In the genomic region with DNA sequence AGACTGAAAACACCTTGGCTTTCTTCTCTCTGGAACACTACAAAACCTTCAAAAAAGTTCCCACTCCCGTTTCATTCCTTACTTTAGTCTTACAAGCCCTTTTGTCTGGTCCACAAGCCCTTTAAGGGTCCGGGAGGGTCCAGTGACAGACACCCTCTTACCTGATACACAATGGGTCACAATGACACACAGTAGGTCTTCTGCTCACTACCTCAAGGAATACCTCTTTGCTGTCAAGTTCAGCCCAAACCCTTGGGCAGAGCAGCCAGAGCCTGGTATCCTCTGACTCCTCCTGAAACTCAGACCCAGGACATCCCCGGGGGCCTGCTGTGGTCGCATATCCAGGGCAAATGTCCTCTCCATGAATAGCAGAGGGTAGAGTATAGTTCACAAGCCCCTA, we compare ENCODE assay signal across 24 mouse cellular contexts. TPM values are rescaled to one million over a fixed set of nuclear protein-coding genes. Genes with fewer than 3 reads are reported as not detected.
DNase-seq lines count a peak whose midpoint lies in the region; ATAC-seq lines count a peak whose summit lies in the region.
"Had no signal": no experiment of that assay in that cellular context is flagged by ENCODE, and none has a peak within 500 bp of the region (broad histone marks: within the 10 kb centered on the region; RNA-seq: fewer than 3 reads in every experiment).

No protein-coding gene starts in this region.

- intact Hi-C loops in heart, postnatal 25 days (cut with DNase I): no loop called here

- H3K9me3 ChIP-seq in forebrain, embryonic 10.5 days: no peaks in the 10 kb centered on the region
- no peaks in the 10 kb centered on the region for H3K9me3 ChIP-seq in forebrain, embryonic 15.5 days
- H3K9me3 ChIP-seq in heart, embryonic 13.5 days: no peaks in the 10 kb centered on the region
- no peaks in the 10 kb centered on the region for H3K9me3 ChIP-seq in hindbrain, embryonic 10.5 days
- no peaks in the 10 kb centered on the region for H3K9me3 ChIP-seq in hindbrain, embryonic 11.5 days (ENCODE audit: control insufficient read depth, low read length)
- H3K9me3 ChIP-seq: embryonic facial prominence, embryonic 12.5 days; forebrain, embryonic 13.5 days; hindbrain, embryonic 15.5 days had no signal

- WGBS in forebrain, embryonic 10.5 days: 85% methylated on average over 4 of the region's 4 CpGs
- 88% methylated on average over 4 of the region's 4 CpGs for WGBS in forebrain, embryonic 15.5 days
- WGBS in heart, embryonic 13.5 days: 88% methylated on average over 4 of the region's 4 CpGs
- WGBS in hindbrain, embryonic 10.5 days: 84% methylated on average over 4 of the region's 4 CpGs
- WGBS in hindbrain, embryonic 11.5 days: 89% methylated on average over 4 of the region's 4 CpGs

- no peak overlapping the region for H3K4me3 ChIP-seq in forebrain, embryonic 10.5 days
- H3K4me3 ChIP-seq in forebrain, embryonic 15.5 days: no peak overlapping the region
- H3K4me3 ChIP-seq in heart, embryonic 13.5 days: no peak overlapping the region
- no peak overlapping the region for H3K4me3 ChIP-seq in hindbrain, embryonic 10.5 days
- H3K4me3 ChIP-seq in hindbrain, embryonic 11.5 days (ENCODE audit: low read depth, low read length): no peak overlapping the region
- H3K4me3 ChIP-seq: embryonic facial prominence, embryonic 12.5 days; forebrain, embryonic 13.5 days; gastrocnemius, adult 2 months; hindbrain, embryonic 15.5 days had no signal

- H3K27me3 ChIP-seq in forebrain, embryonic 10.5 days (ENCODE audit: poor library complexity, severe bottlenecking): no peaks in the 10 kb centered on the region
- no peaks in the 10 kb centered on the region for H3K27me3 ChIP-seq in forebrain, embryonic 15.5 days
- no peaks in the 10 kb centered on the region for H3K27me3 ChIP-seq in heart, embryonic 13.5 days (replicated peaks)
- peaks cover 11% of the 10 kb centered on the region; the same call in 1 of the 2 replicates for H3K27me3 ChIP-seq in hindbrain, embryonic 10.5 days (ENCODE audit: insufficient read depth, poor library complexity, severe bottlenecking)
- H3K27me3 ChIP-seq in hindbrain, embryonic 11.5 days (ENCODE audit: control insufficient read depth, insufficient read depth, low read length): no peaks in the 10 kb centered on the region
- H3K27me3 ChIP-seq: embryonic facial prominence, embryonic 12.5 days; forebrain, embryonic 13.5 days; hindbrain, embryonic 15.5 days; Patski had no signal

- no peak for ATAC-seq in forebrain, embryonic 15.5 days (replicated peaks)
- ATAC-seq in heart, embryonic 13.5 days (ENCODE audit: extremely low read depth, insufficient number of reproducible peaks, low FRiP score, low TSS enrichment): no peak
- no peak for ATAC-seq in hindbrain, embryonic 11.5 days (ENCODE audit: low FRiP score)
- ATAC-seq: activated CD4-positive, CD25-positive, alpha-beta regulatory T cell, adult 4 months; CD4-positive, CD25-positive, alpha-beta regulatory T cell, adult 4 months; forebrain, embryonic 13.5 days; inflammation-experienced regulatory T-cells, adult 6 months; intestine, postnatal 0 days; Patski had no signal

- no peak overlapping the region for H3K4me2 ChIP-seq in forebrain, embryonic 15.5 days (replicated peaks)
- H3K4me2 ChIP-seq in heart, embryonic 13.5 days: no peak overlapping the region
- no peak overlapping the region for H3K4me2 ChIP-seq in hindbrain, embryonic 11.5 days (replicated peaks; ENCODE audit: low read depth, low read length)
- H3K4me2 ChIP-seq: embryonic facial prominence, embryonic 12.5 days; forebrain, embryonic 13.5 days; hindbrain, embryonic 15.5 days had no signal

- 0 out of 2 replicates have a peak overlapping the region, but pooled peaks have one; percentile 2 for H3K27ac ChIP-seq in forebrain, embryonic 10.5 days
- no peak overlapping the region for H3K27ac ChIP-seq in forebrain, embryonic 15.5 days (replicated peaks)
- H3K27ac ChIP-seq in heart, embryonic 13.5 days (replicated peaks): peak overlapping the region; percentile 74; the same call in 1 of the 2 replicates
- H3K27ac ChIP-seq in hindbrain, embryonic 10.5 days: peak overlapping the region; percentile 76; the same call in 1 of the 2 replicates
- no peak overlapping the region for H3K27ac ChIP-seq in hindbrain, embryonic 11.5 days (ENCODE audit: low read depth, low read length)
- H3K27ac ChIP-seq: embryonic facial prominence, embryonic 12.5 days; forebrain, embryonic 13.5 days; gastrocnemius, adult 2 months; hindbrain, embryonic 15.5 days had no signal

- no peaks in the 10 kb centered on the region for H3K36me3 ChIP-seq in forebrain, embryonic 10.5 days (replicated peaks)
- H3K36me3 ChIP-seq in forebrain, embryonic 15.5 days: no peaks in the 10 kb centered on the region
- peaks cover 67% of the 10 kb centered on the region for H3K36me3 ChIP-seq in heart, embryonic 13.5 days
- no peaks in the 10 kb centered on the region for H3K36me3 ChIP-seq in hindbrain, embryonic 10.5 days
- no peaks in the 10 kb centered on the region for H3K36me3 ChIP-seq in hindbrain, embryonic 11.5 days (ENCODE audit: control insufficient read depth, insufficient read depth, low read length)
- H3K36me3 ChIP-seq: embryonic facial prominence, embryonic 12.5 days; hindbrain, embryonic 15.5 days had no signal

- no peak for DNase-seq in forebrain, embryonic 10.5 days (ENCODE audit: extremely low spot score, low spot score)
- DNase-seq in heart, postnatal 25 days (ENCODE audit: low spot score): no peak
- DNase-seq in hindbrain, embryonic 10.5 days (ENCODE audit: low spot score): no peak
- no peak for DNase-seq in hindbrain, embryonic 11.5 days (ENCODE audit: low spot score)
- peak; percentile 32 for DNase-seq in thymus, postnatal 36 days
- no peak for DNase-seq in thymus, postnatal 0 days (ENCODE audit: low spot score)
- DNase-seq: adrenal gland, postnatal 14 days; B cell, adult 2 months; cerebellum, adult 11-12 months; cerebellum, adult 9-10 months; cerebellum, postnatal 25 days; gastrocnemius, adult 2 months; heart, postnatal 14 days; kidney, adult 8-10 months had no signal

- no peak overlapping the region for H3K9ac ChIP-seq in forebrain, embryonic 15.5 days (replicated peaks)
- H3K9ac ChIP-seq in heart, embryonic 13.5 days: 0 out of 2 replicates have a peak overlapping the region, but pooled peaks have one; percentile 15
- no peak overlapping the region for H3K9ac ChIP-seq in hindbrain, embryonic 11.5 days (ENCODE audit: low read depth, low read length)
- H3K9ac ChIP-seq: embryonic facial prominence, embryonic 12.5 days; forebrain, embryonic 13.5 days; hindbrain, embryonic 15.5 days had no signal

- peaks cover 24% of the 10 kb centered on the region for H3K4me1 ChIP-seq in forebrain, embryonic 10.5 days
- peaks cover 14% of the 10 kb centered on the region for H3K4me1 ChIP-seq in forebrain, embryonic 15.5 days
- H3K4me1 ChIP-seq in heart, embryonic 13.5 days: peaks cover 77% of the 10 kb centered on the region
- peaks cover 55% of the 10 kb centered on the region for H3K4me1 ChIP-seq in hindbrain, embryonic 10.5 days (replicated peaks)
- H3K4me1 ChIP-seq in hindbrain, embryonic 11.5 days (replicated peaks; ENCODE audit: control insufficient read depth, insufficient read depth, low read length): peaks cover 2% of the 10 kb centered on the region; the same call in 1 of the 2 replicates

RNA-seq across cellular contexts. Expression of a gene that starts 17.8 kb away (rescaled TPM):
- 0.11 and 0.12 TPM in 2 replicates for polyA plus RNA-seq in forebrain, embryonic 10.5 days (2016; fragmentation: Nextera tagmentation; extraction: Ambion mirVana)
- polyA plus RNA-seq in forebrain, embryonic 15.5 days (2015; fragmentation: Nextera tagmentation; extraction: Ambion mirVana): 0.22 TPM in 1 of 2 replicates, not detected in the other
- 0.23 and 0.45 TPM in 2 replicates for polyA plus RNA-seq in heart, embryonic 13.5 days (2015; fragmentation: Nextera tagmentation; extraction: Ambion mirVana)
- 1 to 10 TPM; 1.4 to 1.8 TPM for total RNA-seq in heart, postnatal 25 days (2021)
- 0.07 and 0.08 TPM in 2 replicates for polyA plus RNA-seq in hindbrain, embryonic 10.5 days (2016; fragmentation: Nextera tagmentation; extraction: Ambion mirVana)
- 0.11 TPM in 1 of 2 replicates, not detected in the other for polyA plus RNA-seq in hindbrain, embryonic 11.5 days (2014; fragmentation: Nextera tagmentation; extraction: Ambion mirVana)
- 159 and 186 TPM in 2 replicates for polyA plus RNA-seq in thymus, postnatal 0 days (2015; fragmentation: Nextera tagmentation; extraction: Ambion mirVana)
- polyA plus RNA-seq: inflammation-experienced regulatory T-cells, adult 6 months had no signal

RNA-seq across cellular contexts. Expression of a gene that starts 18.8 kb away (rescaled TPM):
- 5.4 and 6.3 TPM in 2 replicates for polyA plus RNA-seq in forebrain, embryonic 10.5 days (2016; fragmentation: Nextera tagmentation; extraction: Ambion mirVana)
- 8.6 and 9.0 TPM in 2 replicates for polyA plus RNA-seq in forebrain, embryonic 15.5 days (2015; fragmentation: Nextera tagmentation; extraction: Ambion mirVana)
- polyA plus RNA-seq in heart, embryonic 13.5 days (2015; fragmentation: Nextera tagmentation; extraction: Ambion mirVana): 22.1 and 25.4 TPM in 2 replicates
- 10 to 100 TPM; 20.7 to 26.5 TPM for total RNA-seq in heart, postnatal 25 days (2021)
- polyA plus RNA-seq in hindbrain, embryonic 10.5 days (2016; fragmentation: Nextera tagmentation; extraction: Ambion mirVana): 6.2 and 6.7 TPM in 2 replicates
- 3.6 and 4.0 TPM in 2 replicates for polyA plus RNA-seq in hindbrain, embryonic 11.5 days (2014; fragmentation: Nextera tagmentation; extraction: Ambion mirVana)
- 61.7 and 72.6 TPM in 2 replicates for polyA plus RNA-seq in thymus, postnatal 0 days (2015; fragmentation: Nextera tagmentation; extraction: Ambion mirVana)
- polyA plus RNA-seq: activated CD4-positive, CD25-positive, alpha-beta regulatory T cell, adult 4 months; inflammation-experienced regulatory T-cells, adult 6 months had no signal

RNA-seq across cellular contexts. Expression of a gene that starts 29.4 kb away (rescaled TPM):
- 28.7 and 32.2 TPM in 2 replicates for polyA plus RNA-seq in forebrain, embryonic 10.5 days (2016; fragmentation: Nextera tagmentation; extraction: Ambion mirVana)
- polyA plus RNA-seq in forebrain, embryonic 15.5 days (2015; fragmentation: Nextera tagmentation; extraction: Ambion mirVana): 64.9 and 66.6 TPM in 2 replicates
- 70.2 and 70.8 TPM in 2 replicates for polyA plus RNA-seq in heart, embryonic 13.5 days (2015; fragmentation: Nextera tagmentation; extraction: Ambion mirVana)
- total RNA-seq in heart, postnatal 25 days (2021): 10 to 100 TPM; 76.5 to 83.0 TPM
- 28.8 and 31.3 TPM in 2 replicates for polyA plus RNA-seq in hindbrain, embryonic 10.5 days (2016; fragmentation: Nextera tagmentation; extraction: Ambion mirVana)
- 28.1 and 28.4 TPM in 2 replicates for polyA plus RNA-seq in hindbrain, embryonic 11.5 days (2014; fragmentation: Nextera tagmentation; extraction: Ambion mirVana)
- polyA plus RNA-seq in thymus, postnatal 0 days (2015; fragmentation: Nextera tagmentation; extraction: Ambion mirVana): 44.5 and 48.3 TPM in 2 replicates

RNA-seq across cellular contexts. Expression of a gene that starts 43.3 kb away (rescaled TPM):
- polyA plus RNA-seq in forebrain, embryonic 10.5 days (2016; fragmentation: Nextera tagmentation; extraction: Ambion mirVana): 40.7 and 41.9 TPM in 2 replicates
- 30.6 and 32.7 TPM in 2 replicates for polyA plus RNA-seq in forebrain, embryonic 15.5 days (2015; fragmentation: Nextera tagmentation; extraction: Ambion mirVana)
- 17.9 and 18.5 TPM in 2 replicates for polyA plus RNA-seq in heart, embryonic 13.5 days (2015; fragmentation: Nextera tagmentation; extraction: Ambion mirVana)
- 10 to 100 TPM; 12.8 to 14.3 TPM for total RNA-seq in heart, postnatal 25 days (2021)
- 29.7 and 33.5 TPM in 2 replicates for polyA plus RNA-seq in hindbrain, embryonic 10.5 days (2016; fragmentation: Nextera tagmentation; extraction: Ambion mirVana)
- polyA plus RNA-seq in hindbrain, embryonic 11.5 days (2014; fragmentation: Nextera tagmentation; extraction: Ambion mirVana): 44.1 and 49.2 TPM in 2 replicates
- 31.1 and 31.7 TPM in 2 replicates for polyA plus RNA-seq in thymus, postnatal 0 days (2015; fragmentation: Nextera tagmentation; extraction: Ambion mirVana)

Comparison
In these comparisons a context has a peak if more than half of its experiments do, and no peak if none do; other contexts are left out.
1. DNase-seq: peak in thymus, postnatal 36 days (2 of 2); none in forebrain, embryonic 10.5 days (single experiment), heart, postnatal 25 days (single experiment), hindbrain, embryonic 10.5 days (single experiment), hindbrain, embryonic 11.5 days (single experiment) and thymus, postnatal 0 days (single experiment).
2. H3K27ac ChIP-seq: peak in forebrain, embryonic 10.5 days (single experiment), heart, embryonic 13.5 days (single experiment) and hindbrain, embryonic 10.5 days (single experiment); none in forebrain, embryonic 15.5 days (single experiment) and hindbrain, embryonic 11.5 days (single experiment).
3. RNA of a gene that starts 17.8 kb away (polyA plus RNA-seq): 159 to 186 TPM in thymus, postnatal 0 days; 0.23 to 0.45 TPM in heart, embryonic 13.5 days, 0.22 TPM in forebrain, embryonic 15.5 days, 0.11 to 0.12 TPM in forebrain, embryonic 10.5 days, 0.11 TPM in hindbrain, embryonic 11.5 days and 0.07 to 0.08 TPM in hindbrain, embryonic 10.5 days; every median in the first group is over 100 times any median in the second.